Mouse (Mus musculus) hindbrain, embryonic 10.5 days (tissue): ENCODE data around the gene Edrf1. TPM values are rescaled to one million over a fixed set of nuclear protein-coding genes. Genes with fewer than 3 reads are reported as not detected.

Experiments used
- DNase-seq: peaks from one replicate; pipeline ENCODE4 v3.0.0-alpha.2; 2017; ENCODE audit warnings: low spot score
- H3K27ac ChIP-seq: fragments of 300-500 bp; sonication (generic); 2 replicates; pipeline ENCODE4 v1.5.1; 2016; ENCODE audit warnings: mild to moderate bottlenecking, moderate library complexity
- H3K27me3 ChIP-seq: fragments of 300-500 bp; sonication (generic); 2 replicates; pipeline ENCODE4 v1.6.1; 2016; ENCODE audit warnings: mild to moderate bottlenecking; ENCODE audit not compliant: poor library complexity, insufficient read depth, severe bottlenecking
- H3K36me3 ChIP-seq: fragments of 300-500 bp; sonication (generic); 2 replicates; pipeline ENCODE4 v1.6.1; 2016; ENCODE audit warnings: mild to moderate bottlenecking, moderate library complexity
- H3K4me1 ChIP-seq: fragments of 300-500 bp; sonication (generic); replicated peaks from 2 replicates; pipeline ENCODE4 v1.6.1; 2016; ENCODE audit warnings: mild to moderate bottlenecking
- H3K4me3 ChIP-seq: fragments of 300-500 bp; sonication (generic); 2 replicates; pipeline ENCODE4 v1.5.1; 2016; ENCODE audit warnings: mild to moderate bottlenecking, moderate library complexity
- H3K9me3 ChIP-seq: fragments of 300-500 bp; sonication (generic); 2 replicates; pipeline ENCODE4 v1.6.1; 2016; ENCODE audit warnings: mild to moderate bottlenecking, moderate library complexity
- WGBS: fragments of 180-500 bp; shearing (Covaris S2); methylation state at CpG from one replicate; pipeline ENCODE4 v1.1.7; 2016; 5-methylcytosine and 5-hydroxymethylcytosine counted together
- polyA plus RNA-seq: library from polyadenylated mRNA; unstranded; fragments of >200 nt; fragmentation: Nextera tagmentation; extraction: Ambion mirVana; gene quantifications from 2 replicates; pipeline ENCODE4 v1.2.1, GENCODE M21; 2016

The Edrf1 gene
- polyA plus RNA-seq, 1 experiment from 2014 or later = 23.0 TPM

DNA sequence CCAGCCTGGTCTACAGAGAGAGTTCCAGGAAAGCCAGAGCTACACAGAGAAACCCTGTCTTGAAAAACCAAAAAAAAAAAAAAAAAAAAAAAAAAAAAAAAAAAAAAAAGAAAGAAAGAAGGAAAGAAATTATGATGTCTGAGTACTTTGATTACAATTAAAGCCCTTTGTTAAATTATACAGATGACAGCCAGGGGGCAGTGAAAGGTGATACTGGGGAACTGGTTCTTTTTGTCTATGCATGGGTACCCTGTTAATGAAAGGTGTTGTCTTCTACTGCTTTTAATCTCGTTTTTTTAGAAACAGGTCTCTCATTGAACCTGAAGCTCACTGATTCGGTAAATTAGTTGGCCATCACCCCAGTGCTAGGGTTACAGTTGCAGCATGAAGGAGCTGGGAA, 70.0 kb downstream of the Edrf1 start:
- H3K9me3 ChIP-seq = no peaks in the 10 kb centered on the region
- WGBS = 91% methylated on average over 2 of the region's 2 CpGs
- no peak overlapping the region for H3K27ac ChIP-seq
- no peaks in the 10 kb centered on the region for H3K27me3 ChIP-seq
- peaks cover 10% of the 10 kb centered on the region for H3K36me3 ChIP-seq
- H3K4me3 ChIP-seq = no peak overlapping the region
- peaks cover 14% of the 10 kb centered on the region for H3K4me1 ChIP-seq
- DNase-seq = no peak

DNA sequence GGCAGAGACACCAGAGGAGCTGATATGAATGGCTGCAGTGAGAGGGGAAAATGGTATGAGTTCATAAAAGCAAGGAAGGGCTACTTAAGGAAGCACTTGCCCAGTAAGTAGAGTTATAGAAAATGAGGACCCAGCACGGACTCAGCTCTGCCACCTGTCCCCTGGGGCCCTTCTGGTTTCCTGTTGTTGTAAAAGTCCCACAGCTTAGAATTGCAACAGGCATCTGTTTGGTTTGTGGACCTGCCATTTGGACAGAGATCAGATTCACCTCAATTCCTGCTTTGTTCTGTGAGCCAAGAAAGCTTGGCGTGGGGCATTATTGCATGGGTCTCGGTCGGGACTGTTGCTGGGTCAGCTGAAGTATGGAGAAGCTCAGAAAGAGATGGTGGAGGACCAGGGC, 78.0 kb downstream of the Edrf1 start:
- WGBS = 95% methylated on average over 4 of the region's 4 CpGs

DNA sequence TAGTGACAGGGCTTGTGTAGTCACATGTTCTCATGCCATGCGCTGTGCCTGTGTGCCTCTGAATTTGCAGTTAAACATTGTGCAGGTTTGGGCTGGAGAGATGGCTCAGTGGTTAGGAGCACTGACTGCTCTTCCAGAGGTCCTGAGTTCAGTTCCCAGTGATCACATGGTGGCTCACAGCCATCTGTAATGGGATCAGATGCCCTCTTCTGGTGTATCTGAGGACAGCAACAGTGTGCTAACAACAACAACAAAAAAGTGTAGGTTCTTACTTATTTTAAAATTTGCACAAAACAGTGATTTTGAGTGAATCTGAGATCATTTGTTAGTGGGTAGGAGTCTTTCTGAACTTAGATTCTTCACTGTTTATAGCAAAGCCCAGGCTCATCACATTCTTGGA, 81.2 kb downstream of the Edrf1 start:
- Histone ChIP-seq H3K27ac (no peak overlapping the region), H3K9me3 (no peaks in the 10 kb centered on the region), H3K36me3 (peaks cover 100% of the 10 kb centered on the region), H3K27me3 (no peaks in the 10 kb centered on the region), H3K4me1 (no peaks in the 10 kb centered on the region), H3K4me3 (no peak overlapping the region)
- no peak for DNase-seq
- 93% methylated on average over 1 of the region's 1 CpGs for WGBS

More for the DNA sequence above, 78.0 kb downstream of the Edrf1 start:
- Histone ChIP-seq H3K27ac (no peak overlapping the region), H3K4me3 (no peak overlapping the region), H3K27me3 (no peaks in the 10 kb centered on the region), H3K4me1 (no peaks in the 10 kb centered on the region), H3K36me3 (peaks cover 90% of the 10 kb centered on the region), H3K9me3 (no peaks in the 10 kb centered on the region)
- no peak for DNase-seq

DNA sequence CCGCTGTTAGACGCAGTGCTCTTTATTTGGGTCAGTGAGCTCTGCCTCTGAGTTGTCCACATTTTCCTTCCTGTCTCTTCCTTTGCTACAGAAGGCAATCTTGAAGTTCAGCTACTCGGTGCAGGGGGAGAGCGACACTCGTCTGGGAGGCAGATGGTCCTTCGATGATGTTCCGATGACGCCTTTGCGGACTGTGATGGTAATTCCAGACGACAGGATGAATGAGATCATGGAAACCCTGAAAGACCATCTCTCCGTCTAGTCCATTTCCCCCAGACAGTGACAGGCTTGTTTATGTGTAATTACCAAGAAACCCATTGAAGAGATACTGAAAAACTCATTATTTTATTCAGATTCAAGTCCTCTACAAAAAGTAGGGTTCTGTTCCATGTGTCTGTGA, 83.3 kb downstream of the Edrf1 start:
- Histone ChIP-seq H3K27me3 (no peaks in the 10 kb centered on the region), H3K9me3 (no peaks in the 10 kb centered on the region), H3K4me3 (no peak overlapping the region), H3K27ac (no peak overlapping the region), H3K36me3 (peaks cover 100% of the 10 kb centered on the region), H3K4me1 (no peaks in the 10 kb centered on the region)
- DNase-seq = no peak
- 90% methylated on average over 11 of the region's 11 CpGs for WGBS

Other genes starting within 250 kb of the Edrf1 start
- 0.16 TPM in 1 of 2 replicates, not detected in the other for gene Tex36, start 35.4 kb upstream of the Edrf1 start, polyA plus RNA-seq
- gene Mmp21, start 42.5 kb downstream of the Edrf1 start, polyA plus RNA-seq = 0.09 TPM in 1 of 2 replicates, not detected in the other
- 135 and 167 TPM in 2 replicates for gene Bccip, start 71.8 kb downstream of the Edrf1 start, polyA plus RNA-seq
- gene Uros, start 72.5 kb downstream of the Edrf1 start, polyA plus RNA-seq = 33.7 and 39.0 TPM in 2 replicates
- 1.4 and 3.0 TPM in 2 replicates for gene Fank1, start 139.3 kb downstream of the Edrf1 start, polyA plus RNA-seq
- gene Dhx32, start 145.2 kb downstream of the Edrf1 start, polyA plus RNA-seq = 51.0 and 51.1 TPM in 2 replicates